Mouse (Mus musculus): ENCODE measurements around the gene 2510002D24Rik. TPM values are rescaled to one million over a fixed set of nuclear protein-coding genes. Genes with fewer than 3 reads are reported as not detected.
"Not testable (repeated sequence)": the region's sequence is repeated elsewhere in the genome, so short reads cannot be mapped to it uniquely, and the experiment has no call there.

The 2510002D24Rik gene
- total RNA-seq, 2 experiments from 2014 or later = 17.3 to 17.8 TPM

GRCm38 (mm10) chr16:18849521-18850190 is 13.3 kb downstream of the 2510002D24Rik start:
- DNase-seq = not testable (repeated sequence)

- DNase-seq = no peak
These were observed 22.2 kb downstream of the 2510002D24Rik start for GRCm38 (mm10) chr16:18858551-18858950.

GRCm38 (mm10) chr16:18860186-18860585 is 23.8 kb downstream of the 2510002D24Rik start:
- DNase-seq = peak; percentile 61

DNA sequence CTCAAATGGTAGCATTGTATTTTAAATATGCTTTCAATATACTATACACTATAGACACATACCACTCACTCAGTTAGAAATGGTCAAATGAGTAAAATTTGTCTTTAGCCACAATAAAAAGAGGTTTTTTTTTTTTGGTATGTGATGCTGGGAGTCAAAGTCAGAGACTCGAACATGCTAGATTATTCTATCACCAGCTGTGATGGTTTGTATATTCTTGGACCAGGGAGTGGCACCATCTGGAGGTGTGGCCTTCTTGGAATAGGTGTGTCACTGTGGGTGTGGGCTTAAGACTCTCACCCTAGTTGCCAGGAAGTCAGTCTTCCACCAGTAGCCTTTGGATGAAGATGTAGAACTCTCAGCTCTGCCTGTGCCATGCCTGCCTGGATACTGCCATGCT is 34.1 kb downstream of the 2510002D24Rik start:
- not testable (repeated sequence) for DNase-seq

DNA sequence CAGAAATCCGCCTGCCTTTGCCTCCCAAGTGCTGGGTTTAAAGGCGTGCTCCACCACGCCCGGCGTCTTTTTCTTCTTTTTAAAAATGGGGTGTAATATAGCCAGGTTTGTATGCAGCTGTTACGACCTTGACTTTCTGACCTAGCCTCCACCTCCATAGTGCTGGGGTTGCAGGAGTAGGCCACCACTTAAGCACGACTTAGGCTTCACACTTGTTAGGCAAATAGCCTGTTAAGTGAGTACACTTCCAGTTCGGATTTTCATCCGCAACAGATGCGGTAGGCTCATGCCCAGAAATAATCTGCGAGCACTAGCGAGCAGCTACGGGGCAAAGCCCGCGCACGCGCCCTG is 39.7 kb downstream of the 2510002D24Rik start:
- DNase-seq = no peak

GRCm38 (mm10) chr16:18876442-18877308 is 40.3 kb downstream of the 2510002D24Rik start, which contains the start of the genes Mrpl40 and Hira:
Gene Mrpl40 (minus strand): TSS chr16:18876862.
Gene Hira (plus strand): TSS chr16:18877037.
- peak; percentile 96 for DNase-seq

GRCm38 (mm10) chr16:18877386-18878090 is 41.2 kb downstream of the 2510002D24Rik start:
- DNase-seq = peak; percentile 27

DNA sequence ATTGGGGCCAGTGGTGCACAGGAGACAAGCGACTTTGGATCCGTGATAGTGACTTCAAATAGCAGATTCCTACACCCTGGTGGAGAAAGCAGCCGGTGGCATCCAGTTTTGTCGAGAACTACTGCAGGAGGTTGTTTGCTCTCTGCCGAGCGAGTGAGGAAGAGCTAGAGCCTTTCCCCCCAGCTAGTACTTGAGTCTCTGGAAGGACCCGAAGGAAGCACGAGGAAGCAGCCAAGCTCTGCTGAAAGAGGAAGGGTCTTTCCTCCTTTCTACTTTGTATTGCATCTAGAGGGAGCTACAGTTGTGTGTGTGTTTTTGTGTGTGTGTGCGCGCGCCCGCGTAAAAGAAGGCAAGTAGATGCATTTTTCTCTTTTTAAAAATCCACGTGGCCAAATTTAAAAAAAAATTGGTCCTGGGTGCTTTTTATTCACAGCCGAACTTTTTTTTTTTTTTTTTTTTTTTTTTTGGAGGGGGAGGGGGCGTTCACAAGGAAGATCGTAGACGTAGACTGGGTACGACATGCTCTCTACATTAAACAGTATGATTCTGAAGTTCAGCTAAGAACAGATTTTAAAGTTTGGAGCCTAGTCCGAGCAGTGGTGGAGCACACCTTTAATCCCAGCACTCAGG is 41.8 kb downstream of the 2510002D24Rik start:
- no peak for DNase-seq

GRCm38 (mm10) chr16:18884044-18884443 is 47.7 kb downstream of the 2510002D24Rik start:
- DNase-seq = no peak

Other genes starting within 250 kb of the 2510002D24Rik start
- 10 to 100 TPM in 1 of 2 experiments, 1 to 10 TPM in 1; 5.3 to 42.0 TPM for gene Tbx1, start 245.9 kb upstream of the 2510002D24Rik start, total RNA-seq (2021)
- gene Gp1bb, start 214.2 kb upstream of the 2510002D24Rik start, total RNA-seq (2021) = under 1 TPM in 1 of 2 experiments, not detected in 1; 0.28 TPM
- 1 to 10 TPM; 1.3 to 2.4 TPM for gene Gm49601, start 210.2 kb upstream of the 2510002D24Rik start, total RNA-seq (2021)
- 1 to 10 TPM; 5.5 to 5.8 TPM for gene Sept5, start 206.6 kb upstream of the 2510002D24Rik start, total RNA-seq (2021)
- 10 to 100 TPM in 1 of 2 experiments, 1 to 10 TPM in 1; 7.4 to 13.9 TPM for gene Cldn5, start 59.7 kb upstream of the 2510002D24Rik start, total RNA-seq (2021)
- gene Ufd1, start 24.8 kb upstream of the 2510002D24Rik start, total RNA-seq (2021) = 10 to 100 TPM; 38.9 to 39.8 TPM
- 1 to 10 TPM; 2.3 to 2.5 TPM for gene Cdc45, start 24.6 kb upstream of the 2510002D24Rik start, total RNA-seq (2021)
- gene Gm28539, start within 50 bp of the 2510002D24Rik start, total RNA-seq (2021) = 1 to 10 TPM; 1.3 to 2.3 TPM
- gene Mrpl40, start 40.3 kb downstream of the 2510002D24Rik start, total RNA-seq (2021) = 10 to 100 TPM; 42.8 to 45.5 TPM
- 10 to 100 TPM; 19.0 to 20.2 TPM for gene Hira, start 40.5 kb downstream of the 2510002D24Rik start, total RNA-seq (2021)